Mouse (Mus musculus): ENCODE measurements around the gene Olfr328. TPM values are rescaled to one million over a fixed set of nuclear protein-coding genes. Genes with fewer than 3 reads are reported as not detected.

Olfr328 gene
- not detected in 2 replicates for polyA plus RNA-seq (2012; rRNA removed; ENCODE audit: low replicate concordance)

GRCm38 (mm10) chr11:58555536-58555935 is at the start of gene Olfr328:
Olfr328 (minus strand) TSS chr11:58555636.

GRCm38 (mm10) chr11:58594814-58595213 is 39.4 kb upstream of the Olfr328 start, which contains the start of gene Olfr324:
Olfr324 (plus strand) TSS chr11:58595114.

GRCm38 (mm10) chr11:58577430-58577829 is 22.0 kb upstream of the Olfr328 start, which contains the start of gene Olfr325:
Olfr325 (plus strand) TSS chr11:58577730.

GRCm38 (mm10) chr11:58570405-58570804 is 15.0 kb upstream of the Olfr328 start, which contains the start of gene Olfr224:
Olfr224 (minus strand) TSS chr11:58570553.

GRCm38 (mm10) chr11:58546322-58546721 is 9.1 kb downstream of the Olfr328 start, which contains the start of gene Olfr329-ps:
Olfr329-ps (minus strand) TSS chr11:58546422.

GRCm38 (mm10) chr11:58534736-58535135 is 20.7 kb downstream of the Olfr328 start, which contains the start of gene Olfr330:
Olfr330 (minus strand) TSS chr11:58534836.

GRCm38 (mm10) chr11:58502472-58502871 is 53.0 kb downstream of the Olfr328 start, which contains the start of gene Olfr331:
Olfr331 (minus strand) TSS chr11:58502572.

Other genes starting within 250 kb of the Olfr328 start
- 16.8 and 30.1 TPM in 2 replicates for gene Zfp692, start 248.6 kb downstream of the Olfr328 start, polyA plus RNA-seq (2012; rRNA removed; ENCODE audit: low replicate concordance)
- gene Zfp672, start 225.3 kb downstream of the Olfr328 start, polyA plus RNA-seq (2012; rRNA removed; ENCODE audit: low replicate concordance): 15.2 and 25.8 TPM in 2 replicates
- gene Sh3bp5l, start 224.9 kb downstream of the Olfr328 start, polyA plus RNA-seq (2012; rRNA removed; ENCODE audit: low replicate concordance): 24.8 and 27.7 TPM in 2 replicates
- 2,190 and 2,729 TPM in 2 replicates for gene Lypd8, start 176.6 kb downstream of the Olfr328 start, polyA plus RNA-seq (2012; rRNA removed; ENCODE audit: low replicate concordance)
- 0.90 TPM in 1 of 2 replicates, not detected in the other for gene 1810065E05Rik, start 134.5 kb downstream of the Olfr328 start, polyA plus RNA-seq (2012; rRNA removed; ENCODE audit: low replicate concordance)
- gene Gm12253, start 123.1 kb downstream of the Olfr328 start, polyA plus RNA-seq (2012; rRNA removed; ENCODE audit: low replicate concordance): not detected in 2 replicates
- gene Lypd9, start 102.7 kb downstream of the Olfr328 start, polyA plus RNA-seq (2012; rRNA removed; ENCODE audit: low replicate concordance): not detected in 2 replicates
- not detected in 2 replicates for gene Olfr30, start 93.4 kb downstream of the Olfr328 start, polyA plus RNA-seq (2012; rRNA removed; ENCODE audit: low replicate concordance)
- gene Olfr332, start 63.1 kb downstream of the Olfr328 start, polyA plus RNA-seq (2012; rRNA removed; ENCODE audit: low replicate concordance): not detected in 2 replicates
- gene Olfr331, start 53.1 kb downstream of the Olfr328 start, polyA plus RNA-seq (2012; rRNA removed; ENCODE audit: low replicate concordance): not detected in 2 replicates
- not detected in 2 replicates for gene Olfr330, start 20.8 kb downstream of the Olfr328 start, polyA plus RNA-seq (2012; rRNA removed; ENCODE audit: low replicate concordance)
- gene Olfr329-ps, start 9.2 kb downstream of the Olfr328 start, polyA plus RNA-seq (2012; rRNA removed; ENCODE audit: low replicate concordance): not detected in 2 replicates
- not detected in 2 replicates for gene Olfr224, start 14.9 kb upstream of the Olfr328 start, polyA plus RNA-seq (2012; rRNA removed; ENCODE audit: low replicate concordance)
- gene Olfr325, start 22.1 kb upstream of the Olfr328 start, polyA plus RNA-seq (2012; rRNA removed; ENCODE audit: low replicate concordance): not detected in 2 replicates
- not detected in 2 replicates for gene Olfr324, start 39.5 kb upstream of the Olfr328 start, polyA plus RNA-seq (2012; rRNA removed; ENCODE audit: low replicate concordance)
- 22.8 and 126 TPM in 2 replicates for gene 2210407C18Rik, start 60.4 kb upstream of the Olfr328 start, polyA plus RNA-seq (2012; rRNA removed; ENCODE audit: low replicate concordance)
- 0.78 TPM in 1 of 2 replicates, not detected in the other for gene Olfr323, start 74.9 kb upstream of the Olfr328 start, polyA plus RNA-seq (2012; rRNA removed; ENCODE audit: low replicate concordance)
- gene Trim58, start 84.8 kb upstream of the Olfr328 start, polyA plus RNA-seq (2012; rRNA removed; ENCODE audit: low replicate concordance): 0.06 TPM in 1 of 2 replicates, not detected in the other
- gene Olfr322, start 103.1 kb upstream of the Olfr328 start, polyA plus RNA-seq (2012; rRNA removed; ENCODE audit: low replicate concordance): not detected in 2 replicates
- gene Olfr320, start 125.5 kb upstream of the Olfr328 start, polyA plus RNA-seq (2012; rRNA removed; ENCODE audit: low replicate concordance): not detected in 2 replicates
- gene Olfr319, start 143.5 kb upstream of the Olfr328 start, polyA plus RNA-seq (2012; rRNA removed; ENCODE audit: low replicate concordance): not detected in 2 replicates
- not detected in 2 replicates for gene Olfr318, start 168.4 kb upstream of the Olfr328 start, polyA plus RNA-seq (2012; rRNA removed; ENCODE audit: low replicate concordance)
- gene Olfr317, start 183.6 kb upstream of the Olfr328 start, polyA plus RNA-seq (2012; rRNA removed; ENCODE audit: low replicate concordance): not detected in 2 replicates
- not detected in 2 replicates for gene Olfr316, start 197.1 kb upstream of the Olfr328 start, polyA plus RNA-seq (2012; rRNA removed; ENCODE audit: low replicate concordance)
- gene Olfr315, start 217.6 kb upstream of the Olfr328 start, polyA plus RNA-seq (2012; rRNA removed; ENCODE audit: low replicate concordance): not detected in 2 replicates
- gene Olfr314, start 227.3 kb upstream of the Olfr328 start, polyA plus RNA-seq (2012; rRNA removed; ENCODE audit: low replicate concordance): not detected in 2 replicates
- 0.39 and 2.2 TPM in 2 replicates for gene Fam183b, start 246.3 kb upstream of the Olfr328 start, polyA plus RNA-seq (2012; rRNA removed; ENCODE audit: low replicate concordance)

All from duodenum, adult 2 months (tissue).